Mouse (Mus musculus) cerebellum, adult 2 months (tissue): Measurements from ENCODE around the gene Ppp1r12c. TPM values are rescaled to one million over a fixed set of nuclear protein-coding genes. Genes with fewer than 3 reads are reported as not detected.

Experiments
- DNase-seq, 2 experiments: peaks; one replicate each; pipeline ENCODE4 v3.0.0; 2021
- H3K27ac ChIP-seq: fragments of 200-500 bp; 2 replicates; pipeline ENCODE4 v1.5.1; 2012; ENCODE audit warnings: low read length, control low read depth, inconsistent platforms; ENCODE audit not compliant: insufficient read depth
- H3K27me3 ChIP-seq: fragments of 200-500 bp; 2 replicates; pipeline ENCODE4 v1.6.1; 2012; ENCODE audit warnings: inconsistent platforms, mild to moderate bottlenecking, low read length, moderate library complexity; ENCODE audit not compliant: control insufficient read depth, insufficient read depth
- H3K4me1 ChIP-seq: fragments of 200-500 bp; 2 replicates; pipeline ENCODE4 v1.6.1; 2011; ENCODE audit warnings: low read length; ENCODE audit not compliant: control insufficient read depth, insufficient read depth
- H3K4me3 ChIP-seq: fragments of 200-500 bp; replicated peaks from 2 replicates; pipeline ENCODE3; 2011; ENCODE audit warnings: mild to moderate bottlenecking, low read depth, low read length, control low read depth; ENCODE audit not compliant: insufficient read depth
- CTCF ChIP-seq: fragments of 200-500 bp; IDR thresholded peaks from 2 replicates; pipeline ENCODE4 v1.5.1; 2011; ENCODE audit warnings: low read depth, mild to moderate bottlenecking, control low read depth, low read length, moderate library complexity, borderline replicate concordance; ENCODE audit not compliant: insufficient read depth
- POLR2A ChIP-seq: fragments of 200-500 bp; IDR thresholded peaks from 2 replicates; pipeline ENCODE4 v1.6.1; 2011; ENCODE audit warnings: low read length, control low read depth, borderline replicate concordance; ENCODE audit not compliant: insufficient read depth
- WGBS: fragments of 180-500 bp; shearing (Covaris S2); methylation state at CpG from one replicate; pipeline ENCODE4 v1.1.7; 2018; 5-methylcytosine and 5-hydroxymethylcytosine counted together
- polyA plus RNA-seq: library from polyadenylated mRNA; depleted of rRNA; stranded (reverse); fragments of >200 nt; gene quantifications from 2 replicates; pipeline ENCODE4 v1.2.3, GENCODE M21; 2012

Gene Ppp1r12c
- polyA plus RNA-seq, 1 experiment: 111 TPM

DNA sequence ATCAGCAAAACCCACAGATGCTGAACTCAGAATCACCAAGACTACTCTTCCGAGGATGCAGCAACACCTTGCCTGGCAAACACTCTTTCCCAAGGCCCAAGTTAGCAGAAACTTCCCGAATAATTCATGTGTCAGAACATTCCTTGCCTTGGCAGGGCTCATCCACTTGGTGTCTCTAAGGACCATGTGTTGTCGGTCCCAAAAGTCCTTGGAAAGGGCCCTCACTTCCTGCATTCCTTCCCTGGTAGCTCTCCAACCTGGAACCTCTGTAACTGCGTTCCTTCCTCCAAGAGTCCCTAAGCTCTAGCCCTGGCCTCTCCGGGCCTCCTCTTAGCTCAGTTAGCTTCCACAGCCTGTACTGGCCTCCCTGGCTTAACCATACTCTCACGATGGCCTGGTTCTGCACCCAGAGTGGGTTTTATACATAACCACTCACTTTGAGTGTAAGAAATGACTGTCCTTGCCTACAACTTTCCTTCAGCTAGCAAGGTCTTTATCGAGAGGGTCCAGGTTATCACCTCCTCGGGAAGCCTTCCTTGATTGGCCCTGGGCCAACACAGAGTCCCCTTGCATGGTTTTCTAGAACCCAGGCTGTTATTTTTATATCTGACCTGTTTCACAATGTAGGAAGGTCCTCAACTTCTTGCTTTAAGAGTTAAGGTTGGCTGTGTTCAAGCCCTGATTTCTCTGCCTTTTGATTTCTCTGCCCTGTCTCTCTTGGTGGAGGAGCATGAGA lies 10.2 kb upstream of the Ppp1r12c start:
- Histone ChIP-seq H3K27ac (no peak overlapping the region), H3K4me3 (no peak overlapping the region), H3K27me3 (no peaks in the 10 kb centered on the region), H3K4me1 (no peaks in the 10 kb centered on the region)
- TF ChIP-seq POLR2A (no peak), CTCF (no peak)
- DNase-seq: no peak
- WGBS: 56% methylated on average over 8 of the region's 8 CpGs

DNA sequence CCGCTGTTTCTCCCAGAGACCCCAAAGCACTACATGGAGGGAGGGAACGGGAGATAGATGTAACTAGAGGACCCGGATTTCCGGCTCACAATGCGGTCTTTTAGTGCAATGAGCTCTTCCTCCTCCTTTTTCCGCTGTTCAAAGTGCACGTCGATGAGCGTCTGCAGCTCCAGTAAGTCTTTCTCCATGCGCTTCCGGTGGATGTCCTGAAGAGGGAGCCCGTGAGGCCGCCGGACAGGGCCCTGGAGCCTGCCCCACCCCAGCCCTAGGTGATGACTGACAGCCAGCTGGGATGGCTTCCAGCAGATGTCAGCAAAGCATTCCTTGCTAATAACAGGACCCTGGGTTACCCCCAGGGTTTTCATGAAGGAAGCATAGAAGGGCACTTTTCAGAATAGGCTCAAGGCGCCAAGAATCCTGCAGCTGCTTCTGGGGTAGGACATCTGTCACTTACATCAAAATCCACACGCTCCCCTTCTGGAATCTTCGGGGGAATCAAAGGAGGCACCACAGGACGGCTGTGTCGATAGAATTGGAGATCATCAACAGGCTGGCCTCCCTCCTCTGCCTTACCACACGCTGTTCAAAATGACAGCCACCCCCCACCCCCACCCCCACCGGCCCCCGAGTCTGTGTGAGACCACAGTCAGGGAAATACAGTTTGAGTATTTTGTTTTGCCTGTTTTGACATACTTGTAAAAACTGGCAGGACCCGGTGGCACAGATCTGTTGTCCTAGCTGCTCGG lies 8.6 kb upstream of the Ppp1r12c start:
- no peak overlapping the region for H3K27ac ChIP-seq
- peak; percentile 47 to 56 for DNase-seq

DNA sequence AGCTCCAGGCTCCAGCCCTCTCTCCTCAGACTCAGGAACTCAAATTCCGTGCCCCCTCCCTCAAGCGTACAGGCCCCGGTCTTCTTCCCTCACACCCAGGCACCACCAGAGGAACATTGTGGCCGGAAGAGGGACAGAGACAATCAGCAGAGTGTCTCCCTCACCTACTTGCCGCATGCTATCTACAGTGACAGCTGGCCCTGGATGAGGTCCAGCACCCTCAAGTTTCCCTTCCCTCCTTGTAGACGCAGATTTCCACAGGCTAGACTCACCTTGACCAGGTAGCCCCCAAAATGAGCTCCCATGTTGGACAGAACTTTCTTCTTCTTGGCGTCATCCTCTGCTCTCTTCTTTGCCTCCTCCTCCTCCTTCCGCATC lies 7.2 kb upstream of the Ppp1r12c start:
- DNase-seq: no peak
- no peaks in the 10 kb centered on the region for H3K27me3 ChIP-seq
- H3K4me1 ChIP-seq: no peaks in the 10 kb centered on the region
- no peak for TF ChIP-seq CTCF
- H3K4me3 ChIP-seq: no peak overlapping the region
- 78% methylated on average over 8 of the region's 8 CpGs for WGBS
- no peak overlapping the region for H3K27ac ChIP-seq

More for the DNA sequence above, 8.6 kb upstream of the Ppp1r12c start:
- Histone ChIP-seq H3K27me3 (no peaks in the 10 kb centered on the region), H3K4me1 (no peaks in the 10 kb centered on the region), H3K4me3 (no peak overlapping the region)
- 7% methylated on average over 24 of the region's 24 CpGs for WGBS
- TF ChIP-seq CTCF (peak; percentile 64), POLR2A (no peak)

DNA sequence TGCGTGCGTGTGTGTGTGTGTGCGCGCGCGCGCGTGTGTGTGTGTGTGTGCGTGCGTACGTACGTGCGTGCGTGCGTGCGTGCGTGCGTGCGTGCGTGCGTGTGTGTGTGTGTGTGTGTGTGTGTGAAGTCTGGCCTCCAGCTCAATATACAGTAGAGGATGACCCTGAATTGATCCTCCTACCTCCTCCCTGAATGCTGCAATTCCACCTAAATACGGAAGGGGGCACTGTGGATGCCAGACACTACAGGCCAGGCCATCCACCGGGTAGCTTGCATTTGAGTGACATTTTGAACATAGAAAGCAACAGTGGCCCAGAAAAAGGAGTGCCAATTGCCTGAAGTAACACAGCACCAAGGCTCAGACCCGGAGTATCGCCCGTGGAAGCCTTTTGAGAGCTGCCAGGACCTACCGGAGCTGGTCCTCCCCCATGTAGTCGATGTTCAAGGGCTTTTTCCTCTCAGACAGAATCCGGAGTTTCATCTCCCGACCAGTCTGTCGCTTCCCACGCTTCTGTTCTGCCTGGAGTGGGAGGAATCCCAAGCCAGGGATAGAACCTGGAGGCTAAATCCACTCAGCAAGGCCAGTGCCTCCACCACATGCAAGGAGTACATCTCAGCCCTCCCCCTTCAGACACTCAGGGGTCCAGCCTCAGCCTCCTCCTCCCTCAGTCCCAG lies 6.7 kb upstream of the Ppp1r12c start:
- WGBS: 66% methylated on average over 32 of the region's 32 CpGs
- Histone ChIP-seq H3K27me3 (no peaks in the 10 kb centered on the region), H3K4me1 (no peaks in the 10 kb centered on the region), H3K27ac (no peak overlapping the region), H3K4me3 (no peak overlapping the region)
- DNase-seq: no peak
- TF ChIP-seq POLR2A: no peak
- TF ChIP-seq CTCF: peak; percentile 27; the same call in 1 of the 2 replicates

DNA sequence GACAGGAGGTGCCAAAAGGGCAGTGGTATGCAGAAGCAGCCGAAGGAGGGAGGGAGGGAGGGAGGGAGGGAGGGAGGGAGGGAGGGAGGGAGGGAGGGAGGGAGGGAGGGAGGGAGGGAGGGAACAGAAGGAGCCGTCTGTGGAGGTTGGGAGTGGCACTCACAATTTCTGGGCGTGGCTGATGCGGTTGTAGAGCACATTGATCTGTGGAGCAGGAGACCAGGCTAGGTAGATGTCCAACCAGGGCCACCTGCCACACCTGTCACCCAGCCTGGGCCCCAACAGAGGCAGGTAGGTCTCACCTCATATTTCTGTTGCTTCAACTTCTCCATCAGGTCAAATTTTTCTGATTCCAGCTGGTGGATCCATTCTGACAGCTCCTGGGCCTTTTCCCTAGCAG lies 5.7 kb upstream of the Ppp1r12c start:
- Histone ChIP-seq H3K4me1 (no peaks in the 10 kb centered on the region), H3K4me3 (no peak overlapping the region), H3K27me3 (no peaks in the 10 kb centered on the region), H3K27ac (no peak overlapping the region)
- WGBS: 63% methylated on average over 3 of the region's 4 CpGs
- no peak for TF ChIP-seq POLR2A
- no peak for DNase-seq

DNA sequence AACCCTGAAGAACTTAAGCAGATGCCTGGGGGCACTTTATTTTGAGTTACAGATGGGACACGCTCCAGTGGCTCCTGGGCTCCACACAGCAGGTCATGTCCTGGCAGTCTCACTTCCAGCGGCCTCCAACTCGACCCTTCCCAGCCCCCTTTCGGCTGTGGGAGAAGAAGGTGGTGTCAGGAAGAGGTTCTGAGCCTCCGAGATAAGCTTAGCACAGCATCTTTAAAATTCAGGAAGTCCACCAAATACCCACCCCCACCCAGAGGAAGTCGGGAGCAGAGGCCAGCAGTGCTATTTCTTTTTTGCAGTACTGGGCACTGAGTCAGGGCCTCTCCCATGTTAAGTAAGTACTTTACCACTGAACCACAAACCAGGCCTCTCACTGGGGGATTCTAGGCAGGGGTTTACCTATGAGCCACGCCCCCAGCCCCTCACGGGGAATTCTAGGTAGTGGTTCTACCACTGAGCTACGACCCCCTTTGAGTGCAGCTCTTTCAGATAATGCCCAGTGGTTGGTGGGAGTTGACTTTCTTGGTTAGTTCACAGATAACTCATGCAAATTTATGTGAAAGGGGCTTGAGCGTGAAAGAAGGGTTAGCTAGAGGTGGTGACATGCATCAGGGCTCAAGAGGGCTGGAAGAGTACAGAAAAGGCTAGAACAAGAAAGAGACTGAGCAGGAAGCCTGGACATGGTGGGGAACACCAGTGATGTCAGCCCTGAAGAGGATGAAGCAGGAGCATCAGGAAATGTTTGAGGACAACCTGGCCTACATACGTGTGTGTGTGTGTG lies 3.4 kb upstream of the Ppp1r12c start:
- WGBS: 44% methylated on average over 11 of the region's 11 CpGs
- H3K4me1 ChIP-seq: peaks cover 3% of the 10 kb centered on the region
- H3K4me3 ChIP-seq: no peak overlapping the region
- DNase-seq: no peak
- H3K27ac ChIP-seq: no peak overlapping the region
- TF ChIP-seq CTCF: no peak
- TF ChIP-seq POLR2A: no peak
- no peaks in the 10 kb centered on the region for H3K27me3 ChIP-seq

DNA sequence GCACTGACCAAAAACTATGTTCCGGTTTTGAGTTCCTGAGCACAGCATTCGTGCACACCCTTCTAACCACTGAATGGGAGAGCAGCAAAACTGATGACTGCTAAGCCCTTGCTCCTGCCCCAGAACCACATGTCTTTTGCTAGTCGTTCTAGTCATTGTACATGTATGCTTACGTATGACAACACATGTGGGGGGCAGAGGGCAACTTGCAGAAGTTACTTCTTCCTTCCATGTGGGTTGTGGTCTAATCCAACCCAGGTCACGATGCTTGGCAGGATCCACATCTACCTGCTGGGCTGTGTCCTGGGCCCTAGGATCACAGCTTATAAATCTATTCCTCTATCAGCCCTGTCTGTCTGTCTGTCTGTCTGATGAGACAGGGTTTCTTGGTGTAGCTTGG lies 2.4 kb upstream of the Ppp1r12c start:
- WGBS: 81% methylated on average over 5 of the region's 5 CpGs
- Histone ChIP-seq H3K4me1 (peaks cover 12% of the 10 kb centered on the region), H3K27ac (no peak overlapping the region), H3K27me3 (no peaks in the 10 kb centered on the region), H3K4me3 (no peak overlapping the region)
- no peak for DNase-seq
- no peak for TF ChIP-seq CTCF
